Mouse (Mus musculus) spleen, postnatal 0 days (tissue): Measurements from ENCODE around the gene Smbd1. TPM values are rescaled to one million over a fixed set of nuclear protein-coding genes. Genes with fewer than 3 reads are reported as not detected.

Experiments used
- polyA plus RNA-seq: library from polyadenylated mRNA; unstranded; fragments of >200 nt; fragmentation: Nextera tagmentation; extraction: Ambion mirVana; gene quantifications from 2 replicates; pipeline ENCODE4 v1.2.1, GENCODE M21; 2015

Smbd1 gene
- polyA plus RNA-seq, result not detected in 2 replicates

DNA sequence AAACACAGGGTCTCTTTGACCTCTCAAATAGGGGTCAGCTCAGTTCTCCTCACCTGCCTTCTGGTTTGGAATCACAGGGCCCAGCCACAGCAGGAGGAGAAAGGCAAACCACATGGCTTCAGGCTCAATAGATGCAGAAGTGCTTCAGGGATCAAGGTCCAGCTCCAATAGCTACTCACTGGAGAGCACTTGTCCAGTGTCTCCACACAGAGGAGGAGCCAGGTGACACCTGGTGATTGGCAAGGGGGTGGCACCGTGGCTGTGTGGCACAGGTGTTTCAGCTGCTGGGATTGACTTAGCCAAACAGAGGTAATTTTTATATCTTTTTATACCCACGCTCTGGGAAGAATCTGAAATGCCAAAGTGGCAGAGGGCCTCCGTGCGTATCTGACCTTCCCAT, at the start of gene Smbd1:
TSS of gene Smbd1 (minus strand) at position 157 of the 400 bp plus-strand sequence.

DNA sequence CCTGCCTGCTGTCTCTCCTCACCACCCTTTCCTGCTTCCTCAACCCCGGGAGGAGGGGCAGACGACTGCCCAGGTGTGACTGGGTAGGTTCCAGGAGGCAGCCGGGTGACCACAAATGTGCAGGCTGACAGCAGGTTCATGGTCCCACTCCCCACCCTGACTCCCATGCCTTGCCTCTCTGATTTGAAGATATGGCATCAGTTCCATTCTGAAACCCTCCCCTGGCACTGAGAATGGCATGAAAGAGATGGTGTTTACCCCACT, 12.9 kb downstream of the Smbd1 start, which contains the start of gene Muc20:
TSS of gene Muc20 (minus strand) at position 10 of the 264 bp plus-strand sequence.

Other genes starting within 250 kb of the Smbd1 start
- gene Tfrc, start 201.6 kb downstream of the Smbd1 start, polyA plus RNA-seq, result 202 and 233 TPM in 2 replicates
- gene Tnk2, start 166.6 kb downstream of the Smbd1 start, polyA plus RNA-seq, result 12.1 and 15.9 TPM in 2 replicates
- not detected in 2 replicates for gene Muc4, start 74.6 kb downstream of the Smbd1 start, polyA plus RNA-seq
- 0.10 TPM in 1 of 2 replicates, not detected in the other for gene Muc20, start 13.0 kb downstream of the Smbd1 start, polyA plus RNA-seq
- gene Fyttd1, start 67.0 kb upstream of the Smbd1 start, polyA plus RNA-seq, result 35.7 and 35.9 TPM in 2 replicates
- 6.4 and 8.3 TPM in 2 replicates for gene Rubcn, start 67.3 kb upstream of the Smbd1 start, polyA plus RNA-seq
- 8.4 and 10.9 TPM in 2 replicates for gene Lrch3, start 103.6 kb upstream of the Smbd1 start, polyA plus RNA-seq
- gene Iqcg, start 245.7 kb upstream of the Smbd1 start, polyA plus RNA-seq, result 1.4 and 2.1 TPM in 2 replicates
- gene Rpl35a, start 246.0 kb upstream of the Smbd1 start, polyA plus RNA-seq, result 911 and 964 TPM in 2 replicates